Mouse (Mus musculus) brain, embryonic 18.5 days (tissue): Measurements from ENCODE around the gene Prss28.

Experiments used
- DNase-seq: peaks from one replicate; pipeline ENCODE4 v3.0.0-alpha.2; 2012; ENCODE audit warnings: low read depth, low spot score

Gene Prss28

GRCm38 (mm10) chr17:25308346-25308745 lies at the start of gene Prss28:
TSS of gene Prss28 (plus strand) at chr17:25308646.
- DNase-seq, result no peak

- DNase-seq, result no peak
Measured at GRCm38 (mm10) chr17:25264453-25264852, 44.0 kb upstream of the Prss28 start.

GRCm38 (mm10) chr17:25270795-25271335 lies 37.6 kb upstream of the Prss28 start:
- DNase-seq, result no peak

GRCm38 (mm10) chr17:25272326-25272725 lies 36.1 kb upstream of the Prss28 start:
- DNase-seq, result no peak

- DNase-seq, result peak; percentile 87
Measured at GRCm38 (mm10) chr17:25272951-25273705, 35.3 kb upstream of the Prss28 start.

GRCm38 (mm10) chr17:25273706-25274501 lies 34.5 kb upstream of the Prss28 start:
- peak; percentile 97 for DNase-seq

GRCm38 (mm10) chr17:25274571-25275346 lies 33.7 kb upstream of the Prss28 start, which contains the start of gene Ube2i:
TSS of gene Ube2i (minus strand) at chr17:25274622.
- no peak for DNase-seq

GRCm38 (mm10) chr17:25275833-25276232 lies 32.6 kb upstream of the Prss28 start:
- no peak for DNase-seq

- DNase-seq, result no peak
Measured at GRCm38 (mm10) chr17:25282133-25282532, 26.3 kb upstream of the Prss28 start.

GRCm38 (mm10) chr17:25285033-25285432 lies 23.4 kb upstream of the Prss28 start:
- no peak for DNase-seq

- no peak for DNase-seq
Measured at GRCm38 (mm10) chr17:25288842-25289241, 19.6 kb upstream of the Prss28 start.

GRCm38 (mm10) chr17:25290411-25290810 lies 18.0 kb upstream of the Prss28 start:
- DNase-seq, result no peak

- DNase-seq, result no peak
Measured at GRCm38 (mm10) chr17:25293495-25293894, 15.0 kb upstream of the Prss28 start.

GRCm38 (mm10) chr17:25294111-25294510 lies 14.3 kb upstream of the Prss28 start:
- no peak for DNase-seq

- DNase-seq, result no peak
Measured at GRCm38 (mm10) chr17:25298094-25298493, 10.4 kb upstream of the Prss28 start, which contains the start of gene Prss34. TSS of gene Prss34 (plus strand) at chr17:25298394.

- no peak for DNase-seq
Measured at GRCm38 (mm10) chr17:25318354-25318753, 9.9 kb downstream of the Prss28 start, which contains the start of gene Prss29. TSS of gene Prss29 (plus strand) at chr17:25318654.

- DNase-seq, result no peak
Measured at GRCm38 (mm10) chr17:25320819-25321218, 12.4 kb downstream of the Prss28 start.

GRCm38 (mm10) chr17:25322930-25323329 lies 14.5 kb downstream of the Prss28 start:
- no peak for DNase-seq

- no peak for DNase-seq
Measured at GRCm38 (mm10) chr17:25332321-25332720, 23.9 kb downstream of the Prss28 start.

GRCm38 (mm10) chr17:25333943-25334342 lies 25.5 kb downstream of the Prss28 start:
- peak; percentile 40 for DNase-seq

- DNase-seq, result no peak
Measured at GRCm38 (mm10) chr17:25338218-25338617, 29.8 kb downstream of the Prss28 start.
